Mouse (Mus musculus): Measurements from ENCODE around the gene Zfp384. TPM values are rescaled to one million over a fixed set of nuclear protein-coding genes. Genes with fewer than 3 reads are reported as not detected.
"Not testable (repeated sequence)": the region's sequence is repeated elsewhere in the genome, so short reads cannot be mapped to it uniquely, and the experiment has no call there.

The Zfp384 gene
- polyA plus RNA-seq, 1 experiment, result 45.0 TPM

DNA sequence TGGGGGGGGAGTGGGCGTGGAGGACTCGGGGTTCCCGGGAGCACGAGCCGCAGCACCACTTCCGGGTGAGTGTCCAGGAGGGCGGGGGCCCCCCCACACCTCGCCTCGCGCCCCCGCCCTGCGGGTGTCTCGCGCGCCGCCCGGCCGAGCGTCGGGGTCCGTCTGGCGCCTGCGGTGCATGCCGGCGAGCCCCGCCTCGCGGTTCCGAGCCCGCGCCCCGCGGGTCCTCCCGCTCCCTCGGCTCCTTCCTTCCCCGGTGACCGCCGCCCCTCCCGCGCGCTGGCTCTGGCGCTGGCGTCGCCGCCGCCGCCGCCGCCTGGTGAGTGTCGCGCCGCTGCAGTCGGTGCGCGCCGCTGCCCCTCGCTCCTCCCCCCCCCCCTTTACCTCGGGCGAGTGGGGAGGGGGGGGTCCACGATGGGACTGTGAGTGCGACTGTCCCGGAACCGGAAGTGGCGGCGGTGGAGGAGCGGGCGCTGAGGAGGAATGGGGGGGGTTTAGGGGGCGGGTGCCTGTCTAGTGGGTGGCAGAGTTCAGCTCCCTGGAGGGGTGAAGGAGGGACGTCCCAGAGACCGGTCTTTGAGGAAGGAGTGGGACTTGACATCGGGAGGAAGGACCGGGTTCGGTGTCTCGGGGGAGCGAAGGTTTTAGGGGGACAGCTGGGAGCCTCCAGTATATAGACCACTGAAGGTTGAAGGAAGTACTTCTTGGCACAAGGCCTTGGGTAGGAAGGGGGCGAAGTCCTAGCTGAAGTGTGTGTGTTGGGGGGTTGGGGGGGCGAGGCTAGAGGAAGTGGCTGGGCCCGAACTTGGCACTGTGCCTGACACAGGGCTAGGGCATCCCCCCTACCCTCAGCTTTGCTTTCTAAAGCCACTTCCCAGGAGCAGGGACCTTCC lies 482 bp downstream of the Zfp384 start:
- no peak for DNase-seq (ENCODE audit: low read depth)

DNA sequence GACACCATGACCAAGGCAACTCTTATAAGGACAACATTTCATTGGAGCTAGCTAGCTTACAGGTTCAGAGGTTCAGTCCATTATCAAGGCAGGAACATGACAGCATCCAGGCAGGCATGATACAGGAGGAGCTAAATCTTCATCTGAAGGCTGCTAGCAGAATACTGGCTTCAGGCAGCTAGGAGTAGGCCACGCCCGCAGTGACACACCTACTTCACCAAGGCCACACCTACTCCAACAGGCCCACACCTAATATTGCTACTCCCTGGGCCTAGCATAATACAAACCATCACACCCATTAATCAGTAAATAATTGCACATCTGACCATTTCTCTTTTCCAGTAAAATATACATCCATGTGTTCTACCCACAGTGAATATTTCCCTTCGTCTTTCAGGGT lies 8.7 kb downstream of the Zfp384 start:
- no peak for DNase-seq (ENCODE audit: low read depth)

- DNase-seq (ENCODE audit: low read depth), result not testable (repeated sequence)
Measured at GRCm38 (mm10) chr6:125030532-125030931, 21.6 kb downstream of the Zfp384 start.

- no peak for DNase-seq (ENCODE audit: low read depth)
Measured at GRCm38 (mm10) chr6:125031604-125032003, 22.7 kb downstream of the Zfp384 start.

DNA sequence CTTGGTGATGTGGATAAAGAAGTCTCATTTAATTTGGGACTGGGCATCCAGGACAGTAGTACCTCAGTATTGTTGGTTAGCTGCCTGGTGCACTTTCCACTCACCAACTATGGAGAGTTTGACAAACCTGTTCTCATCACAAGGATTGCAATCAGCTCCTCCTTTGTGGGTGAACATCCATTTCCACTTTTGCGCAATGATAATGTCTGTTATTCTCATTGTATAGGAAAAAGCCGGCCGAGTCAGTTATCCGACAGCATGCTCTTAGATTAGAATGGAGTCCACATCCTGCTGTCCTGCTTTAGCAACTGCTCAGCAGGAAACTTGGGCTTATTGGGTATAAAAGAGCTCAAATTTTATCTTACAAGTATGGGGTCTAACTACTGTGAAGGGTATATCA lies 29.7 kb downstream of the Zfp384 start:
- no peak for DNase-seq (ENCODE audit: low read depth)

DNA sequence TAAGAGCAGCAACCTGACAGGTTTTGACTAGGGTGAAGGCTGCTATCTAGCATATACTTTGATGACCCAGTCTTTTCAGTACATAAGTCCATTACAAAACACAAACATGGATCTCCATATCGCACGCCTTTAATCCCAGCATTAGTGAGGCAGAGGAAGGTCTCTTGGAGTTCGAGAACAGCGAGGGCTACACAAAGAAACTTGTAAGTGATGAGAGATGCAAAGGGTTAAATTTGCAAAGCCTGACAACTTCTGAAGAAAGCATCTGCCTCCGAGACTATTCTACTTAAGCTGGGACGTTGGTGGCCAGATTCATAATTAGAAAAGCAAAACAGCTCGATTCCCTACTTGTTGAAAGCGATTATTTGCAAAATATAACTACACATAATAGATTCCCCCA lies 30.2 kb downstream of the Zfp384 start:
- DNase-seq (ENCODE audit: low read depth), result no peak

DNA sequence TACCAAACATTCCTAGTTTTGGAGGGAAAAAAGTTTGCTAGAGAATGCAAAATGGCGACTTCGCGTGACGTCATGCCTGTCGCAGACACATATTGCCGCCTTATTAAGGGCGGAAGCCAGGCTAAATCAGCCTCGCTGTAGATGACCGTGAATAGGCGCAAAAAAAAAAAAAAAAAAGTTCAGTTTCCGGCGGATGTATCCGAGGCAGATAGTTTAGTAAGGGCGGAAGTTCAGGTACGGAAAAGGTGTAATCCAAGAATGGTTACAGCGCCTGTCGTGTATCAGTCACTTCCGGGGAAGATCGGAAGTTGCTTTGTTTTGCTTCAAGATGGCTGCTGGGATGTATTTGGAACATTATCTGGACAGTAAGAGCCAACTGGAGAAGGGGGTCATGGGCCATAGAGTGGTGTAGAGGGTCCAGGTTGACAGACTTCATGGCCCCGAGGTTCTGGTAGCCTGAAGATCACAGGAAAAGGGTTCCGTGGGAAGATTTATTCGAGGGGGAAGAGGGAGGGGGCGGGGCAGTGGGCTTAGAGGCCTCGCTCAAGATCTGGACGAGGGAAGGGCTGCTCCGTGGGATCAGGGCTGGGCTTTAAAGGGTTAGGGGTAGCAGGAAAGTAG lies 30.7 kb downstream of the Zfp384 start, which contains the start of gene Ing4:
Ing4 (plus strand) TSS at position 228 of the 621 bp plus-strand sequence.
- DNase-seq (ENCODE audit: low read depth), result peak; percentile 94

DNA sequence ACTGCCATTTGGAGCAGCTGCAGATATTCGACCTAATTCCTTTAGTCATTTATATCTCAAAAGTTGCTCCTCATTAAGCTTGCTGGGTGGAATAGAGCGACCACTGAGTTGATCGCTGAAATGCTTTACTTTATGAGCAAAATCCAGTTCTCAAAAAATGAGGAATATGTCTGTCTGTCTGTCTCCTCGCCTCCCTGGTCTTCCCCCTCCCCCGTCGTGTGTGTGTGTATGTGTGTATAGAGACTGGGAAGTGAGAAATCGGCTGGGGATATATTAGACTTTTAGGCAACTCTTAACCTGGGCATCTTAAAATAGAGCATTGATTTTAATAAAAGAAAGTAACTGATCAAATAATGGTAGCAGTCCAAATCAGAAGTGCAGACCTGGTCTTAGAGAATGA lies 31.3 kb downstream of the Zfp384 start:
- no peak for DNase-seq (ENCODE audit: low read depth)

DNA sequence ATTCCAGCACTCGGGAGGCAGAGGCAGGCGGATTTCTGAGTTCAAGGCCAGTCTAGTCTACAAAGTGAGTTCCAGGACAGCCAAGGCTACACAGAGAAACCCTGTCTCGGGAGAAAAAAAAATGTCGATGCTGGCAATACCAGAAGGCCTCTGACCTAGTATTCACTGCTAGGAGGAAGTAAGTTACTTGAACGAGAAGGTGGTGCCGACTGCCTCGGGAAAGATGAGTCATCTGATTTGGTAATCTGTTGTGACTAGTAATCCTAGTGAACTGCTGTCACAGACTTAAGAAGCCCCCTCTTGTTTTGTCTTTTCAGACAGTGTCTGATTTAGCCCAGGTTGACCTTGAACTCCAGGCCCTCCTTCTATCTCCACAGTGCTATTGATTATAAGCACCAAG lies 32.1 kb downstream of the Zfp384 start:
- DNase-seq (ENCODE audit: low read depth), result peak; percentile 73

DNA sequence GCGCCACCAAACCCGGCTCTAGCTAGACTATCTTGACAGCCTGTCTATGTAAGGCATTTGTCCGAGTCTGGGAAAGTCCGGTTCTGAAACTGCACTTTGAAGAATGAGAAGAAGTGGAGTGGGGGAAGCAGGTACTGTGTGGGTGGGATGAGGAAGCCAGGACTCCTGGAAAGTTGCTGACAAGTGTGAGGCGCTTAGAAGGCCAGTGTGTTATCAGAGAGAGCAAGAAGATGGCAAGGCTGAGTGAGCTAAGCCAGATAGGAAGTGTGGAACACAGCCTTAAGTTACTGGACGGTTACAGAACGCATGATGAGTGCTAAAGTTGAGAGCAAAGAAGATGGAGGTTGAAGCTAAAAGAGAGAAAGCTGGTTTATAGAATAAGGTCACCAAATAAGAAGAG lies 33.1 kb downstream of the Zfp384 start:
- DNase-seq (ENCODE audit: low read depth), result no peak

DNA sequence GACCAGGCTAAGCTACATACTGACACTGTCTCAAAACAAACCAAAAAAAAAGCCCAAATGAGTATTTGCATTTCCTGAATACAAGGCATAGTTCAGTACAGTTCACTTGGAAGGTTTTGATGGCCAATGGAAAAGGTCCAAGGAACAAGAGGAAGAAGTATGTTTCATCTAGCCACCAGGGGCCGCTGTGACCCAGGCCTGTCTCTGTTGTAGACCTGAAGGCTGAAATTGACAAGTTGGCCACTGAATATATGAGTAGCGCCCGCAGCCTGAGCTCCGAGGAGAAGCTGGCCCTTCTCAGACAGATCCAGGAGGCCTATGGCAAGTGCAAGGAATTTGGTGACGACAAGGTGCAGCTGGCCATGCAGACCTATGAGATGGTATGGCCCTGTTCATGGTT lies 37.7 kb downstream of the Zfp384 start:
- no peak for DNase-seq (ENCODE audit: low read depth)

GRCm38 (mm10) chr6:125049678-125050077 lies 40.7 kb downstream of the Zfp384 start, which contains the start of gene Acrbp:
Gene Acrbp (plus strand): TSS chr6:125049689.
- DNase-seq (ENCODE audit: low read depth), result no peak

DNA sequence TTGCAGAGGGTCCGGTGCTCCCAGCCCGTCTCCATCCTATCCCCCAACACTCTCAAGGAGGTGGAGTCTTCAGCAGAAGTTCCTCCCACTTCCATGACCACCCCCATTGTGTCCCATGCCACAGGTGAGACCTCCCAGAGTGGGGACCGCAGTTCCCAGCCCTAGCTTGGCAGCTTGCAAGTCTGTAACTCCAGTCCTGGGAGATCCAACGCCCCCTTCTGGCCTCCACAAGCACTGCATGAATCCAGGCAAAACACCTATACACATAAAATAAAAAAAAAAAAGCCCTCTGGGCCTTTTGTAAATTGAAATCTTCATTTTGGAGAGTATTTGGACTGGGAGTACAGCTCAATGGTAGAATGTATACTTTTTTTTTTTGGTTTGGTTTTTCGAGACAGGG lies 42.3 kb downstream of the Zfp384 start:
- DNase-seq (ENCODE audit: low read depth), result no peak

GRCm38 (mm10) chr6:125061493-125061892 lies 52.5 kb downstream of the Zfp384 start:
- no peak for DNase-seq (ENCODE audit: low read depth)

DNA sequence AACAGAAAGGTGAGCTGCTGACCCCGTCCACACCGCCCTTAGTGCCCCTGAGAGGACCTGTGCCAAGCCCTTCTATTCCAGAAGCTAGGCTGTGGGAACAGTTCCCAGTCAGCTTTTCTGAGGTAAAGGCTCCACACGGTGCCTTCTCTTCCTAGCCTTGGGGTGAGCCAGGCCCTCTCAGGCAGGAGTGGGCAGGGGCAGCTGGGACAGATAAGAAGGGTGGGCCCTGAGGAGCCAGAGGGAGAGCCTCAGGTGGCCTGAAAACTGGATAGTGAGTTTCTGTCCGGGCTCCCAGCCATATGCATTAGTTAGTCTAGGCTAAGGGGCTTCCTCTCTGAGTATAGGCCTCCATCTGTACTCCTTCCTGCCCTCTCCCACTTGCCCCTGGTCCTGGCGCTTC lies 53.6 kb downstream of the Zfp384 start:
- DNase-seq (ENCODE audit: low read depth), result no peak

DNA sequence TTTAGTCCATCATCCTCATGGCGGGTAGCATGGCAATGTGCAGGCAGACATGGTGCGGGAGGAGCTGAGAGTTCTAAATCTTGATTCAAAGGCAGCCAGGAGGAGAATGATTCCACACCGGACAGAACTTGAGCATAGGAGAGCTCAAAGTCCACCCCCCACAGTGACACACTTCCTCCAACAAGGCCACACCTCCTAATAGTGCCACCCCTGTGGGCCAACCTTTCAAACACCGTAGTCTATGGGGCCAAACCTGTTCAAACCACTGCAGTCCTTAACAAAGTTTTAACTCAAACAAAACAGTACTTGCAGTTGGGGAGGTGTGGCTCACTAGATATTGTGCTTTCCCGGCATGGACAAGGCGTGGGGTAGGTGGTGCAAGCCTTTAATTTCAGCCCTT lies 55.0 kb downstream of the Zfp384 start:
- no peak for DNase-seq (ENCODE audit: low read depth)

DNA sequence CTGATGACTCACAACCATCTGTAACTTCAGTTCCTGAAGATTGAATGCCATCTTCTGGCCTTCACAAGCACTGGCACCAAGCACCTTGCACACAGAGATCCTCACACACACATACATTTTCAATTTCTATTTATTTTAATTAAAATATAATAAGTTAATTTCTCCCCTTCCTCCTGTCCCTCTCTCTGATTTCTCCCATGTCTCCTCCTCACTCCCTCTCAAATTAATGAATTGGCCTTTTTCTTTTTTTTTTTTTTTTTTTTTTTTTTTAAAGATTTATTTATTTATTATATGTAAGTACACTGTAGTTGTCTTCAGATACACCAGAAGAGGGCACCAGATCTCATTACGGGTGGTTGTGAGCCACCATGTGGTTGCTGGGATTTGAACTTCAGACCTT lies 56.3 kb downstream of the Zfp384 start:
- not testable (repeated sequence) for DNase-seq (ENCODE audit: low read depth)

GRCm38 (mm10) chr6:125067571-125067995 lies 58.6 kb downstream of the Zfp384 start, which contains the start of gene Lpar5:
Gene Lpar5 (plus strand): TSS chr6:125067920.
- DNase-seq (ENCODE audit: low read depth), result no peak

GRCm38 (mm10) chr6:125071170-125071895 lies 62.4 kb downstream of the Zfp384 start:
- DNase-seq (ENCODE audit: low read depth), result no peak

GRCm38 (mm10) chr6:125071896-125072279 lies 62.9 kb downstream of the Zfp384 start:
- DNase-seq (ENCODE audit: low read depth), result no peak

GRCm38 (mm10) chr6:125073825-125074224 lies 64.9 kb downstream of the Zfp384 start:
- DNase-seq (ENCODE audit: low read depth), result no peak

DNA sequence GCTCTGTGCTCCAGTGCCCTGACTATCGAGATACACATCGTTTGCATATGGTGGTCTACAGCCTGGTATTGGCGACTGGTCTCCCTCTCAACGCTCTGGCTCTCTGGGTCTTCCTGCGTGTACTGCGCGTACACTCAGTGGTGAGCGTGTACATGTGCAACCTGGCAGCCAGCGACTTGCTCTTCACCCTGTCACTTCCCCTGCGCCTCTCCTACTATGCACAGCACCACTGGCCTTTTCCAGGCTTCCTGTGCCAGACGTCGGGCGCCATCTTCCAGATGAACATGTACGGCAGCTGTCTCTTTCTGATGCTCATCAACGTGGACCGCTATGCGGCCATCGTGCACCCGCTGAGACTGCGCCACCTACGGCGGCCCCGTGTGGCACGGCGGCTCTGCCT lies 72.4 kb downstream of the Zfp384 start:
- no peak for DNase-seq (ENCODE audit: low read depth)

All from gonadal fat pad, adult 2 months (tissue).